Mouse (Mus musculus): ENCODE data around the gene Susd2.

- TF ChIP-seq CTCF (IDR thresholded peaks at IDR 0.05; ENCODE audit: low read depth) (no peak), EP300 (IDR thresholded peaks at IDR 0.05; ENCODE audit: low read depth) (no peak)
Observed at GRCm38 (mm10) chr10:75591211-75591894, 52.5 kb downstream of the Susd2 start.
